Mouse (Mus musculus) stomach, embryonic 14.5 days (tissue): ENCODE results near the gene Ypel4. TPM values are rescaled to one million over a fixed set of nuclear protein-coding genes. Genes with fewer than 3 reads are reported as not detected.

ENCODE experiments used
- ATAC-seq: fragments of 200-750 bp; cut with Nextera tagmentation; 2 replicates; pipeline ENCODE4 v1.8.0; 2017; ENCODE audit warnings: low read depth, moderate TSS enrichment; ENCODE audit not compliant: insufficient number of reproducible peaks, insufficient read depth, low FRiP score
- H3K27ac ChIP-seq: fragments of 300-500 bp; sonication (generic); 2 replicates; pipeline ENCODE4 v1.5.1; 2014; ENCODE audit warnings: mild to moderate bottlenecking, low read length, moderate library complexity, mixed read lengths
- H3K27me3 ChIP-seq: fragments of 300-500 bp; sonication (generic); 2 replicates; pipeline ENCODE4 v1.6.1; 2014; ENCODE audit warnings: low read length, control low read depth, mixed read lengths; ENCODE audit not compliant: control insufficient read depth, insufficient read depth
- H3K36me3 ChIP-seq: fragments of 300-500 bp; sonication (generic); 2 replicates; pipeline ENCODE4 v1.6.1; 2014; ENCODE audit warnings: mild to moderate bottlenecking, control low read depth, low read length, moderate library complexity, mixed read lengths; ENCODE audit not compliant: control insufficient read depth, insufficient read depth
- H3K4me1 ChIP-seq: fragments of 300-500 bp; sonication (generic); 2 replicates; pipeline ENCODE4 v1.6.1; 2014; ENCODE audit warnings: low read length, control low read depth, mixed read lengths; ENCODE audit not compliant: control insufficient read depth, insufficient read depth
- H3K4me2 ChIP-seq: fragments of 300-500 bp; sonication (generic); replicated peaks from 2 replicates; pipeline ENCODE4 v1.6.1; 2014; ENCODE audit warnings: low read depth, low read length, control low read depth
- H3K4me3 ChIP-seq: fragments of 300-500 bp; sonication (generic); 2 replicates; pipeline ENCODE4 v1.5.1; 2014; ENCODE audit warnings: low read depth, low read length, control low read depth
- H3K9ac ChIP-seq: fragments of 300-500 bp; sonication (generic); replicated peaks from 2 replicates; pipeline ENCODE4 v1.6.1; 2014; ENCODE audit warnings: low read depth, mild to moderate bottlenecking, control low read depth, low read length, moderate library complexity, mixed read lengths
- H3K9me3 ChIP-seq: fragments of 300-500 bp; sonication (generic); 2 replicates; pipeline ENCODE4 v1.6.1; 2016; ENCODE audit warnings: low read depth, low read length, control low read depth; ENCODE audit not compliant: control insufficient read depth
- WGBS: fragments of 180-500 bp; shearing (Covaris S2); extraction: QIAGEN DNeasy Blood & Tissue Kit; methylation state at CpG from one replicate; pipeline ENCODE4 v1.1.7; 2014; 5-methylcytosine and 5-hydroxymethylcytosine counted together
- polyA plus RNA-seq: library from polyadenylated mRNA; unstranded; fragments of >200 nt; fragmentation: Nextera tagmentation; extraction: Ambion mirVana; gene quantifications from 2 replicates; pipeline ENCODE4 v1.2.1, GENCODE M21; 2014

Ypel4 gene
- polyA plus RNA-seq, 1 experiment from 2014 or later = 10.7 TPM

GRCm38 (mm10) chr2:84734351-84734864 is 550 bp downstream of the Ypel4 start:
- Histone ChIP-seq H3K4me1 (peaks cover 37% of the 10 kb centered on the region), H3K4me2 (peak overlapping the region; percentile 66), H3K4me3 (peak overlapping the region; percentile 39), H3K36me3 (no peaks in the 10 kb centered on the region), H3K9me3 (no peaks in the 10 kb centered on the region), H3K27me3 (no peaks in the 10 kb centered on the region), H3K27ac (peak overlapping the region; percentile 52), H3K9ac (peak overlapping the region; percentile 38; the same call in 1 of the 2 replicates)
- WGBS = under 1% methylated on average over 11 of the region's 11 CpGs
- ATAC-seq = no peak

DNA sequence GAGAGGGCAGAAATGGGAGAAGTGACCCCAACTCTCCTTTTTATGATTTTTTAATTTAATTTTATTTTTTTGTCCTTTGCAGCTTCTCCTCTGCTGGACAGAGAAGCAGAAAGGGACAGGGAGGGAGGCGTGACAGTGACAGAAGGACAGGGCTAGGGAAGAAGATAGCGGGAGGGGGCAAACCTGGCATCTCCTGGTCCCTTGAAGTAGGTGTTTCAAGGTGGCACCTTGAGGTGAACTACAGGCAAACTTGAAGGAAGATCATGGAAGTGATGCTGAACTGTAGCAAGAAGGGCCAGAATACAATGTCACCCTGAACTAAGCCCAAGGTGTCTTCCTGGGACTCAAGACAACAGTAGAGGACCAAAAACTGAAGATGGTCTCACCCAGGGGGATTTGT is 1.1 kb downstream of the Ypel4 start:
- WGBS = 8% methylated on average over 2 of the region's 2 CpGs
- no peaks in the 10 kb centered on the region for H3K27me3 ChIP-seq
- ATAC-seq = no peak
- no peak overlapping the region for H3K9ac ChIP-seq
- no peaks in the 10 kb centered on the region for H3K36me3 ChIP-seq
- H3K9me3 ChIP-seq = no peaks in the 10 kb centered on the region
- H3K4me3 ChIP-seq = peak overlapping the region; percentile 39
- peak overlapping the region; percentile 66 for H3K4me2 ChIP-seq
- H3K27ac ChIP-seq = no peak overlapping the region
- H3K4me1 ChIP-seq = peaks cover 42% of the 10 kb centered on the region

DNA sequence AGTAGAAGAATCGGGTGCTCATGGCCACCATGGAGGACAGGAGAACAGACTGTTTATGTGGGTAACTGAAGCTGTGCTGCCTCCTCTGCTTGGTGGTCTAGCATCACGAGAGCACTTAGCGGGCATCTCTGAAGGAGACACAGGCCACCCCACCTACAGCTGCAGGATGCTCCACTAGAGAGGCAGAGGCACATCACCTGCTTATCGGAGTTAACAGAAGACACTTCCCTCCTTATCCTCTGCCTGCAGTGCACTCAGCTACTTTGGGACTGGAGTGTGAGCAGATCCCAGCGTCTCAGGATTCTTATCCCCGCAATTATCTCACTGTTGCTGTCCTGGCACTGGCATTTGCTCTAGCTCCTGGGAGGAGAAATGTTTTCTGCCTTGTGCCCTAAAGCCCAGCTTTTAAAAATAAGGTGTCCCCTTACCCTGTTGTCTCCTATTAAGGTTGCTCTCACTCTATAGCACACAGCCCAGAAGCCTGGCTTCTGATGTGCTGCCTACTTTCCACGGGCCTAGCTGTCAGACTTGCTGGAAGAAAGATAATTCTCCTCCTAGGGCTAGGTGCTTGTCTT is 1.6 kb downstream of the Ypel4 start:
- H3K9ac ChIP-seq = no peak overlapping the region
- no peaks in the 10 kb centered on the region for H3K9me3 ChIP-seq
- no peaks in the 10 kb centered on the region for H3K27me3 ChIP-seq
- peak overlapping the region; percentile 66 for H3K4me2 ChIP-seq
- H3K4me3 ChIP-seq = peak overlapping the region; percentile 39; the same call in 1 of the 2 replicates
- 0 out of 2 replicates have a peak overlapping the region, but pooled peaks have one; percentile 10 for H3K27ac ChIP-seq
- WGBS = 19% methylated on average over 7 of the region's 7 CpGs
- peak; percentile 12; the same call in 1 of the 2 replicates for ATAC-seq
- no peaks in the 10 kb centered on the region for H3K36me3 ChIP-seq
- H3K4me1 ChIP-seq = peaks cover 45% of the 10 kb centered on the region

- H3K9ac ChIP-seq = no peak overlapping the region
These were observed 2.7 kb downstream of the Ypel4 start for GRCm38 (mm10) chr2:84736312-84737161.

DNA sequence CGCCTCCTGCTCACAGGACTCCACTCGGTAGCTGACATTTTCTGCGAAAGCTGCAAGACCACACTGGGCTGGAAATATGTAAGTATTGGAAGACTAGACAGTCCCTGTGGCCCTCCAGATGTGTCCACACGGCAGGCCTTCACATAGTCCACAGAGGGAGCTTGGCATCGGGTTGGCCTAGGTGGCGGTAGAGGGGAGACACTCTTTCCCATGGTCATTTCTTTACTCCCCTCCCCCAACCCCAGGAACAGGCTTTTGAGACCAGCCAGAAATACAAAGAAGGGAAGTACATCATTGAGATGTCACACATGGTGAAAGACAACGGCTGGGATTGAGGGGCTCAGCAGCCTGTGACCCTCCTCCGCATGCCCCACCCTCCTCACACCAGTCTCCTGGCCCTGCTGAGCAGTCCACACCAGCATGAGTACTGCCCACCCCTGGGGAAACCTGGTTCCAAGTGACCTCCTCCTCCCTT is 3.6 kb downstream of the Ypel4 start:
- H3K4me1 ChIP-seq = peaks cover 57% of the 10 kb centered on the region
- 1% methylated on average over 8 of the region's 8 CpGs for WGBS
- H3K4me2 ChIP-seq = peak overlapping the region; percentile 32
- no peaks in the 10 kb centered on the region for H3K27me3 ChIP-seq
- peak; percentile 44; the same call in 1 of the 2 replicates for ATAC-seq
- H3K36me3 ChIP-seq = peaks cover 10% of the 10 kb centered on the region; the same call in 1 of the 2 replicates
- H3K4me3 ChIP-seq = no peak overlapping the region
- H3K9ac ChIP-seq = no peak overlapping the region
- H3K27ac ChIP-seq = peak overlapping the region; percentile 75
- no peaks in the 10 kb centered on the region for H3K9me3 ChIP-seq

More at GRCm38 (mm10) chr2:84736312-84737161, 2.7 kb downstream of the Ypel4 start:
- ATAC-seq = no peak
- Histone ChIP-seq H3K27ac (peak overlapping the region; percentile 75), H3K9me3 (no peaks in the 10 kb centered on the region), H3K4me3 (0 out of 2 replicates have a peak overlapping the region, but pooled peaks have one; percentile 6), H3K36me3 (peaks cover 9% of the 10 kb centered on the region; the same call in 1 of the 2 replicates), H3K27me3 (no peaks in the 10 kb centered on the region), H3K4me1 (peaks cover 55% of the 10 kb centered on the region), H3K4me2 (peak overlapping the region; percentile 32)
- WGBS = 4% methylated on average over 27 of the region's 27 CpGs

DNA sequence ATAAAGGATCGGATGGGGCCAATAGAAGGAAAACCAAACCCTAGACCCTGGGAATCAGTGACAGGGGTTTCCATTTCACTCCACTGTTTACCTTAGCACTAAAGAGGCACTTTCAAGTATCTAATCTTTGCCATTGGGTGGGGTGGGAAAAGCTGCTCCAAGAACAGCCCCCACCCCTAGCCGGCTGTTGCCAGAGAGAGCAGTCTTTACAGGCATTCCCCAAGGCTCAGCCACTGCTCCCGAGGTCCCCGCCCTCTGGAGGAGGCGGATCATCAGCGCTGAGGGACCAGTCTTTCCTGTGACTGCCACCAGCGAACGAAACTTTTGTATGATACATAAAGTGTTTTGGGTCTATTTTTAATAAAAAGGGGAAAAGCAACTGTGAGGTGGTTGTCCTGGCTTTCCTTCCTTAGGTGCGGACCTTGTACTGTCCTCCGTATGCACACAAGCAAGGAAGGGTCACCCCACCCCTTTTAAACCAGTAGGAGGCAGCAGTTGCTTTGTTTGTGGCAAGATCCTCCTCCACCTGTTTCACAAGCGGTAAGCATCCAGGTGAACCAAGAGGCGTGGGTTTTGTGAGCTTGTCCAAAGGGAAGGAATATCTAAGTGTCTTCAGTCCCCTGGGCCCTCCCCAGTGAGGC is 4.5 kb downstream of the Ypel4 start:
- Histone ChIP-seq H3K4me1 (peaks cover 57% of the 10 kb centered on the region), H3K27ac (peak overlapping the region; percentile 48; the same call in 1 of the 2 replicates), H3K9me3 (no peaks in the 10 kb centered on the region), H3K9ac (no peak overlapping the region), H3K4me2 (peak overlapping the region; percentile 33), H3K4me3 (no peak overlapping the region; the same call in 1 of the 2 replicates), H3K27me3 (no peaks in the 10 kb centered on the region), H3K36me3 (peaks cover 10% of the 10 kb centered on the region; the same call in 1 of the 2 replicates)
- peak; percentile 16; the same call in 1 of the 2 replicates for ATAC-seq
- WGBS = 1% methylated on average over 12 of the region's 12 CpGs

- WGBS = 69% methylated on average over 15 of the region's 15 CpGs
- Histone ChIP-seq H3K9me3 (no peaks in the 10 kb centered on the region), H3K9ac (no peak overlapping the region), H3K27ac (no peak overlapping the region; the same call in 1 of the 2 replicates), H3K27me3 (no peaks in the 10 kb centered on the region), H3K4me1 (peaks cover 60% of the 10 kb centered on the region), H3K36me3 (peaks cover 10% of the 10 kb centered on the region; the same call in 1 of the 2 replicates), H3K4me2 (peak overlapping the region; percentile 77), H3K4me3 (peak overlapping the region; percentile 92; the same call in 1 of the 2 replicates)
- ATAC-seq = no peak
These were observed 6.9 kb downstream of the Ypel4 start for GRCm38 (mm10) chr2:84740608-84741333.
